Mouse (Mus musculus) mouse embryonic stem cell (cell line): ENCODE measurements around the gene Lrrc8a.

Source experiments
- in situ Hi-C, 2 experiments: fragments of 300-500 bp; cut with MboI; formaldehyde crosslinking; loops; 1 replicate in 1 of 2; 3 replicates in 1 of 2; pipeline ENCODE4 v1.14.3; 2019 to 2020; ENCODE audit warnings: low sequenced_read_pairs in 2 of 2, low pct_unique_long_range_greater_than_20kb in 1 of 2, mixed read lengths in 1 of 2; ENCODE audit not compliant: unreplicated experiment in 1 of 2

Gene Lrrc8a

GRCm38 (mm10) chr2:30236426-30237198 lies 903 bp upstream of the Lrrc8a start:
- in situ Hi-C loops, result no loop called here

GRCm38 (mm10) chr2:30237881-30238280 lies 366 bp downstream of the Lrrc8a start:
- in situ Hi-C loops, result no loop called here

- in situ Hi-C loops, result no loop called here
Measured at GRCm38 (mm10) chr2:30238906-30239465, 1.5 kb downstream of the Lrrc8a start.

- in situ Hi-C loops, result loop anchor here in 1 of 2 experiments (5.0 kb wide), 1 partner anchor 32 kb away; the partner anchor contains the start of gene Kyat1
Measured at GRCm38 (mm10) chr2:30239777-30240176, 2.3 kb downstream of the Lrrc8a start.

GRCm38 (mm10) chr2:30240267-30240666 lies 2.8 kb downstream of the Lrrc8a start, which contains the start of gene Gm28035:
Gene Gm28035 (plus strand): TSS chr2:30240567.
- in situ Hi-C loops, result loop anchor here in 1 of 2 experiments (5.0 kb wide), 1 partner anchor 33 kb away; the partner anchor contains the start of gene Kyat1

GRCm38 (mm10) chr2:30242509-30242908 lies 5.0 kb downstream of the Lrrc8a start:
- in situ Hi-C loops, result loop anchor here in 1 of 2 experiments (5.0 kb wide), 1 partner anchor 35 kb away; the partner anchor contains the start of gene Kyat1

- in situ Hi-C loops, result loop anchor here in 1 of 2 experiments (5.0 kb wide), 1 partner anchor 36 kb away; the partner anchor contains the start of gene Kyat1
Measured at GRCm38 (mm10) chr2:30243391-30243790, 5.9 kb downstream of the Lrrc8a start.

GRCm38 (mm10) chr2:30244595-30245178 lies 7.2 kb downstream of the Lrrc8a start:
- in situ Hi-C loops, result loop anchor here in 1 of 2 experiments (5.0 kb wide), 1 partner anchor 37 kb away; the partner anchor contains the start of gene Kyat1

- in situ Hi-C loops, result no loop called here
Measured at GRCm38 (mm10) chr2:30247036-30247435, 9.5 kb downstream of the Lrrc8a start.

GRCm38 (mm10) chr2:30247681-30248080 lies 10.2 kb downstream of the Lrrc8a start:
- in situ Hi-C loops, result no loop called here

- in situ Hi-C loops, result no loop called here
Measured at GRCm38 (mm10) chr2:30249182-30249581, 11.7 kb downstream of the Lrrc8a start.

GRCm38 (mm10) chr2:30250166-30251128 lies 12.9 kb downstream of the Lrrc8a start:
- in situ Hi-C loops, result no loop called here

GRCm38 (mm10) chr2:30251417-30252104 lies 14.0 kb downstream of the Lrrc8a start:
- in situ Hi-C loops, result no loop called here

GRCm38 (mm10) chr2:30252521-30252920 lies 15.0 kb downstream of the Lrrc8a start:
- in situ Hi-C loops, result no loop called here

- in situ Hi-C loops, result no loop called here
Measured at GRCm38 (mm10) chr2:30253809-30254208, 16.3 kb downstream of the Lrrc8a start.

- in situ Hi-C loops, result no loop called here
Measured at GRCm38 (mm10) chr2:30255631-30256395, 18.3 kb downstream of the Lrrc8a start.
